Mouse (Mus musculus) C2C12 (cell line): ENCODE data around the gene Camta1.

ENCODE experiments used
- CEBPB ChIP-seq: IDR thresholded peaks from one replicate; pipeline ENCODE4 v1.6.1; 2011; ENCODE audit warnings: low read depth, mild to moderate bottlenecking, control low read depth, moderate library complexity
- CTCF ChIP-seq: IDR thresholded peaks from one replicate; pipeline ENCODE4 v1.5.1; 2011; ENCODE audit not compliant: control insufficient read depth, insufficient read depth, insufficient read length
- MYOG ChIP-seq: IDR thresholded peaks from one replicate; pipeline ENCODE4 v1.6.1; 2011; ENCODE audit not compliant: control insufficient read depth, insufficient read length; ENCODE audit errors: extremely low read depth

DNA sequence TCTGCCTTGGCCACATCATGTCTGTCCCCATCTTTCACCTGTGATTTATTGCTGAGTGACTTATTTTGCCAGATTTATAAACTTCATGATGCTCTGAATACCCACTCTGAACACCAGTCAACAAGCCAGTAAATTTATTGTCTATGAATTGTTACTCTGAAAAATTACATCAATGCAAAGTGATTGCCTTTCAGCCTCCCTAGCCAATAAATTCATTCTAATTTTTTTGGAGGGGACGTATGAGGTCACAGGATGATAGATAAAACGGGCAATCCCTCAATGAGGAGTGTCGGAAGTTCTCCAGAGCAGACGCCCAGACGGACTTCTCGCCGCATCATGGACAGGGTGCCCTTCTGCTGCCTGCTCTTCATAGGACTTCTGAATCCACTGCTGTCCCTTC lies 864.9 kb downstream of the Camta1 start, which contains the start of gene Uts2:
- TF ChIP-seq CTCF (no peak), CEBPB (no peak), MYOG (no peak)
